Mouse (Mus musculus) cerebellum, adult 11-12 months (tissue): ENCODE measurements around the gene Sptb.
A peak's percentile ranks its signal among the peaks of the same experiment; 100 is the strongest.

Experiments used
- DNase-seq: peaks from one replicate; pipeline ENCODE4 v3.0.0; 2022

The Sptb gene

DNA sequence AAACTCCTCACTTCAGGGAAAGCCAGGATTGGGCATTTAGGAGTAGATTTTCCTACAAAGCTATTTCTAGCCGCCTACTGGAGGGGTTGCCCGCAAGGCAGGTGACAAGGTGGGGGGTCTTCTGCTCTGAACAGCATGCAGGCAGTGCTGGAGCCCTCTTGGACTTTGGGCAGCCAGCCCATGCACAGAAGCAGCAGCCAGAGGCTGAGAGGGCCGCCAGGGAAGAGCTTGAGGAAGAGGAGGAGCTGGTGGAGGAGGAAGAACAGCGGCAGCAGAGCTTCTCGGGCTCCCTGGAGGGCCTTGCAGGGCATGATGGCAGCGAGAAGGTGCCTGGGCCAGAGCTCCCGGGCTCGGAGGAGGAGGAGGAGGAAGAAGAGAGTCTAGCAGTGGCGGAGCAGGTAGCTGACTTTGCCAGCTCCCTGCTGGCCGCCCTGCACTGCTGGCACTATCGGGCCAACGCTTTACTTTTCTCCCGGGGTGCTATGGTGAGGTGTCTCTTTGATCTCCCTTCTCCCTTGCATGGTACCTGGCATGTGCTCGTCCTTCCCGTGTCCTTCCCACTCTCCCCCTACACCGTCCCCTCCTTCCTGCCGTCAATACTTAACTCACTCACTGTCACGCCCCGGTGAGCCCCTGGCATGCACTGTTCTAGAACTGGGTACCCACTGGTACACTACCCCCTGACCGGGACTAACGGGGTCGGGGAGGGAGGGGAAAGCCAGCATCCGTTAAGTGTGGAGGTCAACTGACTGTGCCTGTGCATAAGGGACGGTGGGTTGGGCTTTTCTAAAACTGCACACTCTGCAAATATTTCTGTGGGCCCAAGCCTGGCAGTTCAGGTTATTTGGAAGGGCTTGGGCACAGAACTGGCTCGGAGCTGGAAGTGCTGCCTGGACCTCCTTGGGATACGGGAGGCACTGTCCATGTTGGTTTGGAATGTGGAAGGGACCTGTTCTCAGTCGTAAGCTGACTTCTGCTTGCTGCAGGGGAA is 137.8 kb downstream of the Sptb start:
- peak; percentile 61 for DNase-seq

GRCm38 (mm10) chr12:76571266-76571665 is 139.1 kb downstream of the Sptb start:
- peak; percentile 28 for DNase-seq

DNA sequence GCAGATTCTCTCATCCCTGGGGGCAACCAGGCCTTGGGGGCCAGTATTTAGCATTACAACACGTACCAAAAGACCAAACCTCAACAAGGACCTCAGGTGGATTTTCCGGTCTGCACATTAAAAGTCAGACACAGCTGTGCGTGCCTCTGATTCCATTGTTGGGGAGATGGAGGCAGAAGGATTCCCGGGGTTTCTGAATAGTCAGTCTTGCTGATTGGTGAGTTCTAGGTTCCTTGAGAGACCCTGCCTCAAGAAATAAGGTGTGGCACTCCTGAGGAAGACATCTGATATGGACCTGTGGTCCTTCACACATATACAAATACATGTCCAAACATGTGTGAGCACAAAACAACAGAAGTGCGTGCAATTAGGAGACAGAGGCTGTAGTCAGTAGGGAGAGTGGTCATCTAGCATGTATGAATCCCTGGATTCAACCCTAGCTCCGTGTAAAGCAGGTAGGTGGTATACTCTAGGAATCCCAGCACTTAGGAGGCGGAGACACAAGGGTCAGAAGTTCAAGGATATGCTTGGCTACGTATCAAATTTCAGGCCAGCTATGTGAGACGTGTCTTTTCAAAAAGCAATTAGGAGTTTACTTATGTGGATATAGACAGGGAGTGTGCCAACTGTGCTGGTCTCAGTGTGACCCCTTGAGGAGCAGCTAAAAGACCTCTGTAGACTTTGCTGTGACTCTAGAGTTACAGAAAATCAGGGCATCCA is 140.0 kb downstream of the Sptb start:
- DNase-seq: no peak

- DNase-seq: peak; percentile 34
These were observed 144.1 kb downstream of the Sptb start for GRCm38 (mm10) chr12:76566284-76566683.

DNA sequence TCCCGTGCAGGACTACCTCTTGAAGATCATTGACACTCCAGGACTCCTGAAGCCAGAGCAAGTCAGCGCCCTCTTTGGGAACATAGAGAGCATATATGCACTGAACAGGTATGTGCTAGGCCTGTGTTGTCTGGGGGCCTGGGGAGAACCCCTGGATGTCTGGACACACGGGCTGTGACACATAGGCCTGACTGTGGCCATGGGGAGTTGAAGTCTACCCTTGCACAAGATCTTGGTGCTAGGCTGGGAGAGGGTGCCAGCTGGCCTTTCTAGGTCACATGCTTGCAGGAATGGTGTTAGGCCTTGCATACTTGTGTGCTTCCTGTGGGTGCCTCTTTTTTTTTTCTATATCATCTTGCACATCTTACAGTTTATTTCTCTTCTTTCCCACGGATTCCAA is 148.2 kb downstream of the Sptb start:
- no peak for DNase-seq

DNA sequence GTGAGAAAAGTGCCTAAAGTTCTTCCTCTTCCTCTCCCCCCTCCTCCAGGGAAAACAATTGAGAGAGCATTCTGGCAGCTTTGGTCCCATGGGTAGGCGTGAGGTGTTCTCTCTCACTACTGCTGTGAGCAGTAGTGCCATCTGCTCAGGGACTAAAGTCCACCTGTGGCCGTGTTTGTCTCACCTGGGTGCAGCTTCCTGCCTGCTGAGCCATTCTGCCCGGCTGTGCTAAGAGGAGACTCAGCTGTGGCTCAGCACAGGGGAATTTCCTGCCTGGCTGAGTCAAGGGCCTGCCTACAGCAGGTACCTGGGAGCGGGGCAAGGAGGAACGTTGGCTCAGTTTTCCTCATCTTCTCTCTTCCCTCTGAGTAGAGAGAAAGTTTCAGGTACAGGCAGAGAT is 152.1 kb downstream of the Sptb start:
- DNase-seq: peak; percentile 55

DNA sequence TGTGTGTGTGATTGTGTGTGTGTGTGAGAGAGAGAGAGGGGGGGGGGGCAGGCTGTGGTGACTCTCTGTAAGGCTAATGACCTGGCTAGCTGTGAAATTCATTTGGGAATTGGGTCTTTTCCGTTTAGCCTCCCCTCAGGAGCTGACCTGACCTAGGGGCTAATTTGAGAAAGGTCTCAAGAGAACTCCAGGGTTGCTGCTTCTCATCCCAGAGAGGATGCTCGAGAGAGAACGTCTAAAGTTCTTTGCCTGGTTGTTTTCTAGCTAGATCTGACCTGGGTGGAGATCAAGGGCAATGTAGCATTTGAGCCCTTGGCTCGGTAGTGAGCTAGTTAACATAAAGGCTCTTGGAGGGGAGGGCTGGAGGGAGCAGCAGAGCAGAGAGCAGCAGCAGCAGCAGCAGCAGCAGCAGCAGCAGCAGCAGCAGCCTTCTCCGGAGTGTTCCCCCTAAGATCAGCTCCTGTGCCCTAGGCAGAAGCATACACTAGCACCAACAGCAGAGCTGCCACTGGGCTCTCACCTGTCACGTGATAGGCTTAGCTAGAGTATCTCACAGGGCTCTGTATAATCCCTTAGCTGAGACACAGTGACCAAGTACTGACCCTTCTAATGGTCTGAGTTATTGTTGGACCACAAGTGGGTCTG is 153.5 kb downstream of the Sptb start:
- DNase-seq: no peak

GRCm38 (mm10) chr12:76556187-76556586 is 154.2 kb downstream of the Sptb start:
- no peak for DNase-seq

DNA sequence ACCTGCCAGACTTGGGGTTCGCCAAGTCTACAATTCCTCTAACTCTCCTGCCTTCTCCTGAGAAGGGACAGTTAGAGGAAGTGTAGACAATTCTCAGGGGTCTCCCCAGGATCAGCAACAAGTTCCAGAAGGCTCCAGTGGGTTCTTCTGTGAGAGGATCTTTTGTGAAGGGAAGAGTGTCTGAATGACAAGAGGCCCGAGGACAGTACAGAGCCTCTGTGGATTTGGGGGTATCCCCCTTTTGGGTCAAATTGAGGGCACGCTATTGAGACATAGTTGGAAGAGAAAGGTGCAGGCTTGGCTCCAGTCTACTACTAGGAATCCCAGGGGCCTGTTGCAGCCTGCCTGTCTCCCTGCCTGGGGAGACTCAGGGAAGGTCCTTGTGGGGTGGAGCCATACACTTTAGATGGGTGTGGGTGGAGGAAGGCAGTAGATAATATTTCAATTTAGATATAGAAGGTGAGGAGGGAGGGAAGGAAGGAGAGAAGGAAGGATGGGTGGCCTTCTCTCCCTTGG is 155.4 kb downstream of the Sptb start:
- DNase-seq: no peak

DNA sequence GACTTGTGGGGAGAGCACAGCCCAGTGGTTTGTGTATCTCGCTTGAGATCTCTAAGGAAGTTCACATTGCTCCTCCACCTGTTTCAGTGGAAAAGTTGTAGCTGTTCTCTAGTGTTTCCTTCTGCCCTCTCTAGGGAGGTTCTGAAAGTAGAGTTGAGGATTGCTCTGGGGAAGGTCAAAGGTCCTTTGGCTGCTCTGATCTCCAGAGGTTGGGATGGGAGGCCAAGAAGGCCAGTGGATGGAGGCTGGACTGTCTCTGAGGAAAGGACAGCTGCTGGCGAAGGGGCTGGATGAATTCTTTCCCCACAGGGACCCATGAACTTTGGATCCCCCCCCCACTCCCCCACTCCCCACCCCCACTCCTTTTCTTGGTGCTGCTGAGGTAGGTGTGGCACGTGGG is 156.0 kb downstream of the Sptb start:
- DNase-seq: no peak

GRCm38 (mm10) chr12:76553917-76554316 is 156.4 kb downstream of the Sptb start:
- no peak for DNase-seq

DNA sequence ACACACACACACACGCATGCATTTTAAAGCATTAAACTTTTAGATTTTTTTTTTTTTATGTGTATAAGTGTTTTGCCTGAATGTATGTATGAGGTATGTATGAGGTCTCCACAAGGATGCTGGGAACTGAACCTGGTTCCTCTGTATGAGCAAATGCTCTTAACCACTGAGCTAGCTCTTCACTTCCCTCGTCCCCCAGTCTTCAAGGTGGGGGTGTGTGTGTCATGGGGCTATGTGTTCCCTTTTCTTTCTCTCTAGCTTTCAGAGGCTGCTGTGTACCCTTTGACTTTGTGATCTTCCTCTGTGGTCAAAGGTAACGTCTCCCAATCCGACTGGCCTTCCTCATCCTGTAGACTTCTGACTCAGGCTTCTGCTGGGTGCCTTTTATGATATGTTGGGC is 157.4 kb downstream of the Sptb start:
- DNase-seq: no peak

GRCm38 (mm10) chr12:76552321-76552720 is 158.0 kb downstream of the Sptb start:
- no peak for DNase-seq

GRCm38 (mm10) chr12:76549203-76549602 is 161.1 kb downstream of the Sptb start:
- DNase-seq: no peak

GRCm38 (mm10) chr12:76548082-76548423 is 162.3 kb downstream of the Sptb start:
- no peak for DNase-seq

DNA sequence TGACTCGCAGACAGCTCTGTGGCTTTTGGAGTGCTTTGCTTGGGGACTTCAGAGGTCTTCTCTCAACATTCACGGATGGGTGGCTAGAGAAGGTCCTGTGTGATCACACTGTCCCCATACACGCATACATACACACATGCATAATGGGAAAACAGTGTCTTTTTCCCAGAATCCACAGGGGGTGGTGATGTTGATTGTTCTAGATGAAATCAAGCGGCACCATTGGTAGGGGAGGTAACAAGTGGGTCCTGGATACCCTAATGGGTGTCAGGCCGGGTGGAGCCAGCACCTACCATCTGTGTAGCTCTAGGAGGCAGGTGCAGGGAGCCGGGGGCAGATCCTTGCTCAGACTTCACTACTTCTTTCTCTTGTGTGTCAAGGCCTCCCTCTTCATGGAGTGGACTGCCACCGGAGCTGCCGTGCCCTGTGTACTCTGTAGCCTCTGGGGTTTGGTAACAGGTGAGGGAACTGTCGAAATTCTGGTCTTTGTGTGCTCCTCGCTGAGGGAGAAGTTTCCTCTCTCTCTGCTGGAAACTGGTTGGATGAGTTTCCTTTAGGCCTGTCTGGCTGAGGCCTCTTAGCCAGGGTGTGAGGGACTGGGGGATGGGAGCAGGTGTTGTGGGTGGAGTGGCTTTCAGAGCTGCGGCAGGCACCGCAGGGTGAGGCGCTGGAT is 162.8 kb downstream of the Sptb start:
- DNase-seq: no peak

- peak; percentile 51 for DNase-seq
These were observed 163.7 kb downstream of the Sptb start for GRCm38 (mm10) chr12:76546383-76547276.

DNA sequence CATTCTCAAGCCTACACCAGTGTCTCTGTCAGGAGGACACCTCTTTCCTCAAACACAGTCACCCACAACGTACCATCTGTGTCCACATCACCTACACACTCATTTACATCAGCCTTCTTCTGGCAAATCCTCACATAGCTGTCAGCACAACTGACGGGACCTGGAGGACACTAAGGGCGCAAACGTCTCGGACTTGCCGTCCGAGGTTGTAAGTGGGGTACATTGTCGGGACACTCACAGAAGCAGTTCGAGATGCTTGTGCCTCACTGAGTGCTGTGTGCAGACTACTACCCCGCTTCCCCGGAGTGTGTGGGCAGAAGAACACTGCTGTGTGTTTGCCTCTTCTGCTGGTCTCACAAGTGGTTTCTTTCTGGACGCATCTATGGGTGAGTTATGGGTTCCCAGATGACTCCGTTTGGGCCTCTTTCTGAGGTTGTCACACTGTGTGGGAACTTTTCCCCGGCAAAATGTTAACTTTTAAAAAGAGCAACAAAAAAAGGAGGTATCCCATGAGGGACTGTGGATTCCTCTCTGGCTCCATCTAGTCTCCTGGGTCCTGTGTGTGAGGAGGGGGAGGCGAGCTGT is 164.5 kb downstream of the Sptb start:
- DNase-seq: no peak

GRCm38 (mm10) chr12:76541879-76542278 is 168.5 kb downstream of the Sptb start:
- DNase-seq: no peak

GRCm38 (mm10) chr12:76541475-76541874 is 168.9 kb downstream of the Sptb start:
- DNase-seq: no peak

DNA sequence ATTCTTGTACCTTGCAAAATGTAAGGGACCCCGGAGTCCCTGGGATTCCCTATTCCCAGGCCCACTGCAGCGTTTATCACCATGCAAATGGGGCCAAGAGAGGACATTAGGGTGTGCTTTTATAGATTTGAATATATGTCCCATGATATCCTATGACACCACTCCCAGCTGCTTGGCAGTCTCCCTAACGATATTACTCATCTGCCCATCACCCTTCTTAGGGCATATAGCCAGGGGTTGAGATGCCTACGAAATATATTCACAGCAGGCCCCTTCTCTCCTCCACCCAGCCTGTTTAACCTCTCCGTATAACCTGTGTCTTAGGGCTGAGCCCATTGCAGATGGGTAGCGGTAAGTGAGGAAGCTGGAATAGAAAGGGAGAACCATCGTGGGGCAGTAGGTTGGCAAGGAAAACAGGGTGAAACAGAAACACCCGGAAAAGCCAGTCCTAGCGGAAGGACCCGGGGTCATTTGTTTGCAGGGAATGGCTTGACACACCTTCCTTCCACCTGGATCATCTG is 169.6 kb downstream of the Sptb start:
- no peak for DNase-seq
